Mouse (Mus musculus) hindbrain, embryonic 10.5 days (tissue): ENCODE measurements around the gene Bcl6. TPM values are rescaled to one million over a fixed set of nuclear protein-coding genes. Genes with fewer than 3 reads are reported as not detected.

Experiments
- DNase-seq: peaks from one replicate; pipeline ENCODE4 v3.0.0-alpha.2; 2017; ENCODE audit warnings: low spot score
- H3K27ac ChIP-seq: fragments of 300-500 bp; sonication (generic); 2 replicates; pipeline ENCODE4 v1.5.1; 2016; ENCODE audit warnings: mild to moderate bottlenecking, moderate library complexity
- H3K27me3 ChIP-seq: fragments of 300-500 bp; sonication (generic); 2 replicates; pipeline ENCODE4 v1.6.1; 2016; ENCODE audit warnings: mild to moderate bottlenecking; ENCODE audit not compliant: poor library complexity, insufficient read depth, severe bottlenecking
- H3K36me3 ChIP-seq: fragments of 300-500 bp; sonication (generic); 2 replicates; pipeline ENCODE4 v1.6.1; 2016; ENCODE audit warnings: mild to moderate bottlenecking, moderate library complexity
- H3K4me1 ChIP-seq: fragments of 300-500 bp; sonication (generic); replicated peaks from 2 replicates; pipeline ENCODE4 v1.6.1; 2016; ENCODE audit warnings: mild to moderate bottlenecking
- H3K4me3 ChIP-seq: fragments of 300-500 bp; sonication (generic); 2 replicates; pipeline ENCODE4 v1.5.1; 2016; ENCODE audit warnings: mild to moderate bottlenecking, moderate library complexity
- H3K9me3 ChIP-seq: fragments of 300-500 bp; sonication (generic); 2 replicates; pipeline ENCODE4 v1.6.1; 2016; ENCODE audit warnings: mild to moderate bottlenecking, moderate library complexity
- WGBS: fragments of 180-500 bp; shearing (Covaris S2); methylation state at CpG from one replicate; pipeline ENCODE4 v1.1.7; 2016; 5-methylcytosine and 5-hydroxymethylcytosine counted together
- polyA plus RNA-seq: library from polyadenylated mRNA; unstranded; fragments of >200 nt; fragmentation: Nextera tagmentation; extraction: Ambion mirVana; gene quantifications from 2 replicates; pipeline ENCODE4 v1.2.1, GENCODE M21; 2016

Gene Bcl6
- polyA plus RNA-seq, 1 experiment from 2014 or later = 0.16 TPM

- H3K36me3 ChIP-seq = no peaks in the 10 kb centered on the region
- H3K9me3 ChIP-seq = no peaks in the 10 kb centered on the region
- H3K4me1 ChIP-seq = 0 out of 2 replicates have a peak, but pooled peaks cover 2% of the 10 kb centered on the region
- DNase-seq = no peak
- H3K27ac ChIP-seq = no peak overlapping the region
- H3K27me3 ChIP-seq = no peaks in the 10 kb centered on the region
- H3K4me3 ChIP-seq = no peak overlapping the region
- WGBS = 84% methylated on average over 3 of the region's 3 CpGs
Observed at GRCm38 (mm10) chr16:24011306-24011705, 22.7 kb upstream of the Bcl6 start.

GRCm38 (mm10) chr16:24009891-24010290, 21.2 kb upstream of the Bcl6 start:
- no peak overlapping the region for H3K27ac ChIP-seq
- H3K4me3 ChIP-seq = no peak overlapping the region
- no peaks in the 10 kb centered on the region for H3K36me3 ChIP-seq
- no peaks in the 10 kb centered on the region for H3K9me3 ChIP-seq
- H3K4me1 ChIP-seq = no peaks in the 10 kb centered on the region
- H3K27me3 ChIP-seq = no peaks in the 10 kb centered on the region
- no peak for DNase-seq
- 95% methylated on average over 2 of the region's 2 CpGs for WGBS

- no peak overlapping the region for H3K4me3 ChIP-seq
- H3K4me1 ChIP-seq = no peaks in the 10 kb centered on the region
- H3K27me3 ChIP-seq = no peaks in the 10 kb centered on the region
- H3K27ac ChIP-seq = no peak overlapping the region
- H3K9me3 ChIP-seq = no peaks in the 10 kb centered on the region
- WGBS = 90% methylated on average over 8 of the region's 8 CpGs
- H3K36me3 ChIP-seq = no peaks in the 10 kb centered on the region
- no peak for DNase-seq
Observed at GRCm38 (mm10) chr16:24005928-24006327, 17.3 kb upstream of the Bcl6 start.

GRCm38 (mm10) chr16:23997912-23998311, 9.3 kb upstream of the Bcl6 start:
- no peak overlapping the region for H3K4me3 ChIP-seq
- no peaks in the 10 kb centered on the region for H3K36me3 ChIP-seq
- H3K27ac ChIP-seq = no peak overlapping the region
- no peaks in the 10 kb centered on the region for H3K9me3 ChIP-seq
- WGBS = 89% methylated on average over 6 of the region's 6 CpGs
- 0 out of 2 replicates have a peak, but pooled peaks cover 5% of the 10 kb centered on the region for H3K4me1 ChIP-seq
- no peaks in the 10 kb centered on the region for H3K27me3 ChIP-seq
- DNase-seq = no peak

- no peak for DNase-seq
- Histone ChIP-seq H3K27ac (no peak overlapping the region), H3K36me3 (no peaks in the 10 kb centered on the region), H3K4me1 (0 out of 2 replicates have a peak, but pooled peaks cover 5% of the 10 kb centered on the region), H3K9me3 (no peaks in the 10 kb centered on the region), H3K4me3 (no peak overlapping the region), H3K27me3 (0 out of 2 replicates have a peak, but pooled peaks cover 3% of the 10 kb centered on the region)
- WGBS = 85% methylated on average over 3 of the region's 3 CpGs
Observed at GRCm38 (mm10) chr16:23997228-23997627, 8.6 kb upstream of the Bcl6 start.

GRCm38 (mm10) chr16:23996342-23996741, 7.7 kb upstream of the Bcl6 start:
- H3K27me3 ChIP-seq = 0 out of 2 replicates have a peak, but pooled peaks cover 4% of the 10 kb centered on the region
- H3K4me1 ChIP-seq = peaks cover 5% of the 10 kb centered on the region; the same call in 1 of the 2 replicates
- no peak overlapping the region for H3K27ac ChIP-seq
- H3K9me3 ChIP-seq = no peaks in the 10 kb centered on the region
- no peak overlapping the region for H3K4me3 ChIP-seq
- 80% methylated on average over 7 of the region's 7 CpGs for WGBS
- no peaks in the 10 kb centered on the region for H3K36me3 ChIP-seq
- no peak for DNase-seq

- Histone ChIP-seq H3K36me3 (no peaks in the 10 kb centered on the region), H3K4me1 (peaks cover 16% of the 10 kb centered on the region; the same call in 1 of the 2 replicates), H3K27ac (no peak overlapping the region), H3K27me3 (peaks cover 15% of the 10 kb centered on the region; the same call in 1 of the 2 replicates), H3K9me3 (no peaks in the 10 kb centered on the region), H3K4me3 (no peak overlapping the region)
- 59% methylated on average over 17 of the region's 17 CpGs for WGBS
- DNase-seq = no peak
Observed at GRCm38 (mm10) chr16:23993351-23994321, 5.0 kb upstream of the Bcl6 start.

- no peak overlapping the region for H3K4me3 ChIP-seq
- no peaks in the 10 kb centered on the region for H3K36me3 ChIP-seq
- H3K27me3 ChIP-seq = peaks cover 17% of the 10 kb centered on the region; the same call in 1 of the 2 replicates
- 87% methylated on average over 14 of the region's 14 CpGs for WGBS
- no peaks in the 10 kb centered on the region for H3K9me3 ChIP-seq
- DNase-seq = no peak
- H3K27ac ChIP-seq = no peak overlapping the region
- H3K4me1 ChIP-seq = peaks cover 22% of the 10 kb centered on the region; the same call in 1 of the 2 replicates
Observed at GRCm38 (mm10) chr16:23991846-23992580, 3.4 kb upstream of the Bcl6 start.

- no peak overlapping the region for H3K27ac ChIP-seq
- H3K9me3 ChIP-seq = no peaks in the 10 kb centered on the region
- no peak overlapping the region for H3K4me3 ChIP-seq
- H3K27me3 ChIP-seq = peaks cover 25% of the 10 kb centered on the region
- WGBS = 0% methylated on average over 4 of the region's 4 CpGs
- peak; percentile 79 for DNase-seq
- no peaks in the 10 kb centered on the region for H3K36me3 ChIP-seq
- H3K4me1 ChIP-seq = peaks cover 30% of the 10 kb centered on the region; the same call in 1 of the 2 replicates
Observed at GRCm38 (mm10) chr16:23991170-23991569, 2.5 kb upstream of the Bcl6 start.

- Histone ChIP-seq H3K4me3 (peak overlapping the region; percentile 78), H3K9me3 (no peaks in the 10 kb centered on the region), H3K36me3 (no peaks in the 10 kb centered on the region), H3K27me3 (peaks cover 33% of the 10 kb centered on the region), H3K27ac (no peak overlapping the region), H3K4me1 (peaks cover 30% of the 10 kb centered on the region; the same call in 1 of the 2 replicates)
- DNase-seq = no peak
- 35% methylated on average over 11 of the region's 11 CpGs for WGBS
Observed at GRCm38 (mm10) chr16:23990161-23990970, 1.7 kb upstream of the Bcl6 start.

GRCm38 (mm10) chr16:23989209-23990160, 833 bp upstream of the Bcl6 start:
- peaks cover 42% of the 10 kb centered on the region for H3K27me3 ChIP-seq
- peak overlapping the region; percentile 78 for H3K4me3 ChIP-seq
- H3K9me3 ChIP-seq = no peaks in the 10 kb centered on the region
- H3K27ac ChIP-seq = peak overlapping the region; percentile 99
- peaks cover 37% of the 10 kb centered on the region for H3K4me1 ChIP-seq
- no peaks in the 10 kb centered on the region for H3K36me3 ChIP-seq
- WGBS = under 1% methylated on average over 25 of the region's 25 CpGs
- peak; percentile 34 for DNase-seq
